Mouse (Mus musculus): ENCODE data around the gene Ccdc81. TPM values are rescaled to one million over a fixed set of nuclear protein-coding genes. Genes with fewer than 3 reads are reported as not detected.

Ccdc81 gene
- polyA plus RNA-seq, 1 experiment from 2014 or later: 0.74 TPM

DNA sequence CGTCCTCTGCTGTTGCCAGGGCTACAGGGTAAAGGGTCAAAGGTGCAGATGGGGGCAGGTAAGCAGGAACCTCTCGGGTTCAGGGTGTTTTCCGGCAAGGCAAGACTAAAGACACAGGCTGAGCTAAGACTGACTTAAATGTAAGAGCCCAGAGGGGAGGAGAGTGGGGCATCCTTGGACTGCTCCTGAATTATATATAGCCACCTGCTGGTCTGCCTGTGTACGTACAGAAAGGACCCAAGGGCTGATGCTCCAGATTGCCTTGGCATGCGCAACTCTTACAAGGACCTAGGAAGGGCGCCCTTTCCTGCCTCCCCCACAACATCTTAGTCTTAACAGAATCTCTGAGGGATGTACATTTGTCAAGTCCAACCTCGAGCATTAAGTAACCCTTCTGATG is 74.2 kb downstream of the Ccdc81 start:
- no peak for DNase-seq (ENCODE audit: low spot score)
- Histone ChIP-seq H3K27me3 (ENCODE audit: control insufficient read depth, insufficient read depth, low read length) (no peaks in the 10 kb centered on the region), H3K27ac (no peak overlapping the region), H3K4me1 (replicated peaks; ENCODE audit: control insufficient read depth, insufficient read depth, low read length) (no peaks in the 10 kb centered on the region), H3K9me3 (ENCODE audit: control insufficient read depth, low read length) (no peaks in the 10 kb centered on the region), H3K4me2 (replicated peaks) (no peak overlapping the region), H3K9ac (no peak overlapping the region), H3K4me3 (replicated peaks; ENCODE audit: low read length) (no peak overlapping the region), H3K36me3 (replicated peaks; ENCODE audit: control insufficient read depth, insufficient read depth) (no peaks in the 10 kb centered on the region)
- ATAC-seq (ENCODE audit: low FRiP score): no peak
- 56% methylated on average over 7 of the region's 7 CpGs for WGBS

DNA sequence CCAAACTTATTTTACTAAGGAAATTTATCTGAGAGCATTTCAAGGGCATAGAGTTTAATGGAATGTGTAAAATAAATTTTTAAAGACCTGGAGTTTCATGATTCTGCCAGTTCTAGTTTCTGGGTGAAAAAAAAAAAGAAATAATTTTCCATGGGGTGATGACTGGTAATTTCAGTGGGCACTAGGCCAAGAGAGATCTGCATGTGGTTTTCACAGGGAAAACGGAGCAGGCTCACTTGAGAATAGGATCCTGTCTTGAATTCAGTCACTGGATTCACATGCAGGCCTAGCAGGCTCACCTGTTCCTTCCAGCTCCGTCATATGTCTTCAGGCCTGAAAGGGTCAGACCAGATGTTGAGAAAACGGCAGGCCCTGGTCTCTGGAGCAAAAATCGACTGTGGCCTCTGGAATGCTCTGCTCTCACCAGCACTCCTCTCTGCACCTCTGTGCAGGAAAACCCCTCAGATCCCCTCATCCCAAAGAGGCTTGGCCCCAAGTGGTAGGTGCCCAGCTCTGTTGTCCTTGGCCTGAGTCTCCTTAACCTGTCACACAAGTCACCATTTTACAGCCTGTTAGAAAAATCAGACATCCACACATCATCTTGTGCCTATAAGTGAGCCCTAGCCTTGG is 74.9 kb downstream of the Ccdc81 start:
- no peak overlapping the region for H3K9ac ChIP-seq
- no peak overlapping the region for H3K4me2 ChIP-seq (replicated peaks)
- no peaks in the 10 kb centered on the region for H3K4me1 ChIP-seq (replicated peaks; ENCODE audit: control insufficient read depth, insufficient read depth, low read length)
- 79% methylated on average over 4 of the region's 4 CpGs for WGBS
- no peaks in the 10 kb centered on the region for H3K9me3 ChIP-seq (ENCODE audit: control insufficient read depth, low read length)
- DNase-seq (ENCODE audit: low spot score) (no peak), ATAC-seq (ENCODE audit: low FRiP score) (no peak)
- H3K4me3 ChIP-seq (replicated peaks; ENCODE audit: low read length): no peak overlapping the region
- H3K27me3 ChIP-seq (ENCODE audit: control insufficient read depth, insufficient read depth, low read length): no peaks in the 10 kb centered on the region
- no peaks in the 10 kb centered on the region for H3K36me3 ChIP-seq (replicated peaks; ENCODE audit: control insufficient read depth, insufficient read depth)
- no peak overlapping the region for H3K27ac ChIP-seq

Other genes with a start within 250 kb of the Ccdc81 start
- 128 and 145 TPM in 2 replicates for gene Hikeshi, start 37.6 kb upstream of the Ccdc81 start, polyA plus RNA-seq (2014; fragmentation: Nextera tagmentation; extraction: Ambion mirVana)
- gene Eed, start 77.4 kb upstream of the Ccdc81 start, polyA plus RNA-seq (2014; fragmentation: Nextera tagmentation; extraction: Ambion mirVana): 27.8 and 30.9 TPM in 2 replicates
- 46.2 and 53.9 TPM in 2 replicates for gene Picalm, start 226.6 kb upstream of the Ccdc81 start, polyA plus RNA-seq (2014; fragmentation: Nextera tagmentation; extraction: Ambion mirVana)

Data from hindbrain, embryonic 14.5 days (tissue).